Mouse (Mus musculus) liver, adult 2 months (tissue): ENCODE measurements around the gene Moap1.

Experiments
- CTCF ChIP-seq: fragments of 200-500 bp; IDR thresholded peaks from 2 replicates; pipeline ENCODE4 v1.5.1; 2011; ENCODE audit warnings: low read depth, low read length, control low read depth
- POLR2A ChIP-seq: fragments of 200-500 bp; IDR thresholded peaks from 2 replicates; pipeline ENCODE4 v1.6.1; 2011; ENCODE audit warnings: low read length, control low read depth; ENCODE audit not compliant: insufficient read depth; ENCODE audit errors: extremely low read depth

DNA sequence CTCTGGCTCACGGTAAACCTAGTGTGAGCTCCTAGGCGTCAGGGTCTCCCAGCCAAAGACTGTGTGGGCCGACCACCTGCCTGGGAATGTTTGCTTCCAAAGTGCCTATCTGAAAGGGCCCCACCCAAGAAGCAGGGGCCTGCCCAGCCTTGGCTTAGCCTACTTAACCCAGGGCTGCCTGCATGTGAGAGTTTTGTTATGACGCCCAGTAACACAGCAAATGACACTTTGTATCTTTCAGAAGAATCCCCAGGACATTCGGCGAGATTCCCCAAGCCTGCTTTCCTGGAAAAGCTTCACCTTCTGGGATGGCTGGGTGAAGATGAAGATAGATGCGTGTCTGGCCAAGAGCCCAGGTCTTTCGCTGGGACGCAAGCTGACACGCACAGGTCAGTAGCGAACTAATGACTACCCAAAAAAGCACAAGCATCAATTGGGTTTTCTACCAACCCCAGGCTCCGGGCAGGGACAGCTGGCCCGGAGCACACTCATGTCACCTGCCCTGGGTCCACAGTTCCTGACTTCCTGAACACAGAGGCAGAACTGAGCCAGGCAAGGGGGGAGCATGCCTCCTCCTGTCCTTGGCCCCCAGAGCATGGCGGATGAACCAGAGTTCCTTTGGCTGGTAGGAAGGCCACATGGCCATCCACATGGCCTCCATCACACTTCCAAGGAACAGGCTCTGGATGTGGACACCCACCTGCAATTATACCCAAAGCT lies 46.7 kb downstream of the Moap1 start:
- no peak for TF ChIP-seq POLR2A
- no peak for TF ChIP-seq CTCF
